Mouse (Mus musculus): ENCODE measurements around the gene Chchd10. TPM values are rescaled to one million over a fixed set of nuclear protein-coding genes. Genes with fewer than 3 reads are reported as not detected.

The Chchd10 gene
- total RNA-seq, 1 experiment from 2014 or later = 66.8 TPM

- peak; percentile 78 for ATAC-seq (ENCODE audit: extremely low read depth, insufficient number of reproducible peaks, low FRiP score, poor library complexity, severe bottlenecking)
Measured at GRCm38 (mm10) chr10:75921026-75921725, 11.8 kb upstream of the Chchd10 start, which contains the start of gene Smarcb1. Smarcb1 (minus strand) TSS chr10:75921617.

- no peak for ATAC-seq (ENCODE audit: extremely low read depth, insufficient number of reproducible peaks, low FRiP score, poor library complexity, severe bottlenecking)
Measured at GRCm38 (mm10) chr10:75921726-75922560, 11.0 kb upstream of the Chchd10 start.

GRCm38 (mm10) chr10:75924324-75924723 is 8.6 kb upstream of the Chchd10 start:
- ATAC-seq (ENCODE audit: extremely low read depth, insufficient number of reproducible peaks, low FRiP score, poor library complexity, severe bottlenecking) = no peak

- ATAC-seq (ENCODE audit: extremely low read depth, insufficient number of reproducible peaks, low FRiP score, poor library complexity, severe bottlenecking) = no peak
Measured at GRCm38 (mm10) chr10:75926396-75926795, 6.5 kb upstream of the Chchd10 start.

GRCm38 (mm10) chr10:75930304-75930703 is 2.6 kb upstream of the Chchd10 start:
- no peak for ATAC-seq (ENCODE audit: extremely low read depth, insufficient number of reproducible peaks, low FRiP score, poor library complexity, severe bottlenecking)

GRCm38 (mm10) chr10:75931311-75931710 is 1.6 kb upstream of the Chchd10 start:
- no peak for ATAC-seq (ENCODE audit: extremely low read depth, insufficient number of reproducible peaks, low FRiP score, poor library complexity, severe bottlenecking)

- ATAC-seq (ENCODE audit: extremely low read depth, insufficient number of reproducible peaks, low FRiP score, poor library complexity, severe bottlenecking) = no peak; the same call in 1 of the 2 replicates
Measured at GRCm38 (mm10) chr10:75932081-75932678, 750 bp upstream of the Chchd10 start.

GRCm38 (mm10) chr10:75934991-75935390 is 2.1 kb downstream of the Chchd10 start:
- ATAC-seq (ENCODE audit: extremely low read depth, insufficient number of reproducible peaks, low FRiP score, poor library complexity, severe bottlenecking) = no peak

GRCm38 (mm10) chr10:75935680-75936541 is 3.0 kb downstream of the Chchd10 start, which contains the start of gene Mmp11:
Mmp11 (minus strand) TSS chr10:75936496.
- ATAC-seq (ENCODE audit: extremely low read depth, insufficient number of reproducible peaks, low FRiP score, poor library complexity, severe bottlenecking) = peak; percentile 61

GRCm38 (mm10) chr10:75936909-75937667 is 4.2 kb downstream of the Chchd10 start:
- ATAC-seq (ENCODE audit: extremely low read depth, insufficient number of reproducible peaks, low FRiP score, poor library complexity, severe bottlenecking) = peak; percentile 17

- ATAC-seq (ENCODE audit: extremely low read depth, insufficient number of reproducible peaks, low FRiP score, poor library complexity, severe bottlenecking) = no peak
Measured at GRCm38 (mm10) chr10:75937851-75938643, 5.1 kb downstream of the Chchd10 start.

GRCm38 (mm10) chr10:75939481-75940234 is 6.7 kb downstream of the Chchd10 start:
- no peak for ATAC-seq (ENCODE audit: extremely low read depth, insufficient number of reproducible peaks, low FRiP score, poor library complexity, severe bottlenecking)

GRCm38 (mm10) chr10:75940520-75940919 is 7.6 kb downstream of the Chchd10 start, which contains the start of gene Gm867:
Gm867 (minus strand) TSS chr10:75940672.
- ATAC-seq (ENCODE audit: extremely low read depth, insufficient number of reproducible peaks, low FRiP score, poor library complexity, severe bottlenecking) = no peak

GRCm38 (mm10) chr10:75941042-75941824 is 8.3 kb downstream of the Chchd10 start:
- no peak for ATAC-seq (ENCODE audit: extremely low read depth, insufficient number of reproducible peaks, low FRiP score, poor library complexity, severe bottlenecking)

GRCm38 (mm10) chr10:75942736-75943477 is 10.0 kb downstream of the Chchd10 start, which contains the start of gene Vpreb3:
Vpreb3 (plus strand) TSS chr10:75943057.
- no peak for ATAC-seq (ENCODE audit: extremely low read depth, insufficient number of reproducible peaks, low FRiP score, poor library complexity, severe bottlenecking)
